Mouse (Mus musculus) ES-E14 (cell line): ENCODE results near the gene Pigr. TPM values are rescaled to one million over a fixed set of nuclear protein-coding genes. Genes with fewer than 3 reads are reported as not detected.

Experiments used
- DNase-seq: peaks from one replicate; pipeline ENCODE4 v3.0.0-alpha.2; 2013; ENCODE audit warnings: low read depth, low spot score
- H3K27ac ChIP-seq: 2 replicates; pipeline ENCODE4 v1.5.1; 2012; ENCODE audit warnings: low read depth, mild to moderate bottlenecking, low read length, moderate library complexity, mixed read lengths; ENCODE audit not compliant: poor library complexity, insufficient read depth, severe bottlenecking
- H3K36me3 ChIP-seq: 2 replicates; pipeline ENCODE4 v1.6.1; 2012; ENCODE audit warnings: mild to moderate bottlenecking, low read length, moderate library complexity, mixed read lengths; ENCODE audit not compliant: control insufficient read depth, poor library complexity, insufficient read depth, severe bottlenecking
- H3K4me1 ChIP-seq, 2 experiments: fragments of 150-350 bp in 1 of 2; sonication (generic) in 1 of 2; 2 replicates each; pipeline ENCODE4 v1.6.1; 2012; ENCODE audit warnings: low read length in 2 of 2, mild to moderate bottlenecking in 1 of 2, mixed read lengths in 1 of 2; ENCODE audit not compliant: control insufficient read depth in 2 of 2, insufficient read depth in 2 of 2, poor library complexity in 1 of 2
- H3K4me3 ChIP-seq, 2 experiments: fragments of 150-350 bp in 1 of 2; sonication (generic) in 1 of 2; 2 replicates each; pipeline ENCODE4 v1.5.1; 2012; ENCODE audit warnings: low read length in 2 of 2, low read depth in 1 of 2, mild to moderate bottlenecking in 1 of 2, mixed read lengths in 1 of 2; ENCODE audit not compliant: insufficient read depth in 1 of 2, poor library complexity in 1 of 2, severe bottlenecking in 1 of 2
- H3K9ac ChIP-seq: 2 replicates; pipeline ENCODE4 v1.6.1; 2012; ENCODE audit warnings: low read depth, mild to moderate bottlenecking, low read length, mixed read lengths; ENCODE audit not compliant: poor library complexity, insufficient read depth, severe bottlenecking
- H3K9me3 ChIP-seq: fragments of 150-350 bp; sonication (generic); 2 replicates; pipeline ENCODE4 v1.6.1; 2012; ENCODE audit warnings: low read depth, mild to moderate bottlenecking, low read length; ENCODE audit not compliant: control insufficient read depth, insufficient read depth
- CHD2 ChIP-seq: IDR thresholded peaks from 2 replicates; pipeline ENCODE4 v1.6.1; 2014; ENCODE audit warnings: mild to moderate bottlenecking, low read depth, low read length, inconsistent platforms
- HCFC1 ChIP-seq: IDR thresholded peaks from 2 replicates; pipeline ENCODE4 v1.6.1; 2012; ENCODE audit warnings: low read length, inconsistent platforms, borderline replicate concordance; ENCODE audit not compliant: insufficient read depth
- MAFK ChIP-seq: IDR thresholded peaks from 2 replicates; pipeline ENCODE4 v1.6.1; 2014; ENCODE audit warnings: mild to moderate bottlenecking, low read depth, low read length, inconsistent platforms; ENCODE audit not compliant: insufficient read depth
- ZC3H11A ChIP-seq: IDR thresholded peaks from 2 replicates; pipeline ENCODE4 v1.6.1; 2012; ENCODE audit warnings: low read depth, mild to moderate bottlenecking, inconsistent platforms, low read length, borderline replicate concordance
- ZNF384 ChIP-seq: IDR thresholded peaks from 2 replicates; pipeline ENCODE4 v1.6.1; 2012; ENCODE audit warnings: low read depth, low read length, inconsistent platforms
- in situ Hi-C, 2 experiments: fragments of 600-800 bp; cut with MboI; formaldehyde crosslinking; loops; one replicate each; pipeline ENCODE4 v1.15.1; 2025; ENCODE audit warnings: low sequenced_read_pairs in 2 of 2, inconsistent platforms in 1 of 2; ENCODE audit not compliant: unreplicated experiment in 2 of 2
- total RNA-seq: library from RNA; depleted of rRNA; stranded (reverse); fragments of 300-350 nt; gene quantifications from 2 replicates; pipeline ENCODE4 v1.2.3, GENCODE M21; 2012; rRNA removed

Gene Pigr
- total RNA-seq, 1 experiment, result 0.04 TPM

DNA sequence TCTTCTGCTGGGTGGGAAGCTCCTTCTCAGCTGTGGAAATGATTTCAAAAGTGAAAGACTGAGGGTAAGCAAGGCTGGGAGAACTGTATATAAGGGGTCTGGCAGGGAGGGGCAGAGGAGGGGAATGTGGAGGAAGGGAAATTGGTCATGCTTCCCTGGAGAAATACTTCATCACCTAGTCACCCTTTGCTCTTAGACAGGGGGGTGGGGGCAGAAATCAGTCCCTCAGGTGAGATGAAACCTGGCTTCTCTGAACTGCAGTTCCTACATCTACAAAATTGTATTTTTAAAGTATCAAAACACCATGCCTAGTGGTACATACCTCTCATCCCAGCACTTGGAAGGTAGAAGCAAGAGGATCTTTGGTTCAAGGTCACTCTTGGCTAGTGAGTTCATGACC is 60.9 kb downstream of the Pigr start, which contains the start of gene Il24:
Gene Il24 (minus strand): TSS at position 101 of the 400 bp plus-strand sequence.
- no peak for TF ChIP-seq MAFK
- no peak for TF ChIP-seq ZNF384
- TF ChIP-seq ZC3H11A, result no peak
- no peak for TF ChIP-seq HCFC1
- TF ChIP-seq CHD2, result no peak
- H3K9ac ChIP-seq, result no peak within 1 kb of the TSS
- H3K9me3 ChIP-seq, result no peaks in the 10 kb centered on the region
- no peaks in the 10 kb centered on the region for H3K36me3 ChIP-seq
- no peaks in the 10 kb centered on the region for H3K4me1 ChIP-seq
- DNase-seq, result no peak
- no peak within 1 kb of the TSS for H3K4me3 ChIP-seq
- no peak within 1 kb of the TSS for H3K27ac ChIP-seq
- in situ Hi-C loops, result loop anchor here (25.0 kb wide), 2 partner anchors 175 to 375 kb away; no protein-coding TSS in a partner anchor

DNA sequence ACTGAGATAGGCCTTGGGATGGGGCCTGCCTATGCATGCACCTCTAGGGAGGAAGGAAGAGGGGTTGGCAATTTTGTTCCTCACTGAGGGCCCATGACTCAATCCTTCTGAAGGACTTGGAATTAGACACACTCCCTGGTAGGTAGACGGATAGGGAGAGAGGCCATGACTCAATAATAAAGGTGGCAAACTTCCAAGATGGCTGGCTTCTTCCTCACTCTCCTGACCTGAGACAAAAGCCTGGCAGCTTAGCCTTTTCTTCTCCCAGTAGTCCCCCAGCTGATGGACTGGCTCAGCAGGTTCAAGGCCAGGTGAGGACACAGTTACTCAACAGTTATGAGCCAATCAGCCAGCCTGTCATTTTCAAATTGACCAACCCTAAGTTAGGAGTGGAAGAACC is 66.0 kb downstream of the Pigr start:
- in situ Hi-C loops, result loop anchor here (25.0 kb wide), 2 partner anchors 170 to 370 kb away; no protein-coding TSS in a partner anchor
- no peaks in the 10 kb centered on the region for H3K9me3 ChIP-seq
- no peak for TF ChIP-seq ZNF384
- no peak overlapping the region for H3K4me3 ChIP-seq
- H3K36me3 ChIP-seq, result no peaks in the 10 kb centered on the region
- DNase-seq, result no peak
- no peak overlapping the region for H3K27ac ChIP-seq
- no peaks in the 10 kb centered on the region for H3K4me1 ChIP-seq
- H3K9ac ChIP-seq, result no peak overlapping the region

DNA sequence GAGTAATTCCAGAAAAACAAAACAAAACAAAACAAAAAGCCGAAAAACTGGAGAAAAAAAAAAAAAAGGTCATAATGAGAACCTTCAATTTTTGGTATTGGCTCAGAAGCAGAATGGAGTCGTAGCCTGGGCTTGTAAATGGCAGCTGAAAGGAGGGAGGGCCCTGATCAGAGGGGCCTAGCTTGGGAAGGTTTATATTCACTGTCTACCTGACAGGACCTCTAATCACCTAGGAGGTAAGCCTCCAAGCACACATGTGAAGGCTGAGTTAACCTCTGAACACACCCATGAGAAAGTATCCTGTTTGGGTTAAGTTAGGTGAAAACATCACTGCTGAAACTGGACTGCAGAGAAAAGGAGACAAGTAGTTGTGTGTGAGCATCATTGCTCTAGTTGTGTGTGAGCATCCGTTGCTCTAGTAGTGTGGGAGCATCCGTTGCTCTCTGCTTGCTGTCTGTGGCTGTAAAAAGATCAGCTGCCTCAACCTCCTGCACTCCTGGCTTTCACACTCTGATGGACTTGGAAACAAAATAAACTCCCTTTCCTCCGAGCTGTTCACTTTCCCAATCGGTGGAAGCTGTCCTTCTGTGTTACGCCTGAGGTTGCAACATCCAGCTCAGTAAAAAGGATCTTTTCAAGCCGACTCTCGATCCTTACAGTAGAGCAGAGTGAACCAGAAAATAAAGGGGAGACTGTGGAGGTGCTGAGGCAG is 67.0 kb downstream of the Pigr start:
- Histone ChIP-seq H3K9ac (no peak overlapping the region), H3K27ac (no peak overlapping the region), H3K4me1 (no peaks in the 10 kb centered on the region), H3K36me3 (no peaks in the 10 kb centered on the region), H3K4me3 (no peak overlapping the region), H3K9me3 (no peaks in the 10 kb centered on the region)
- TF ChIP-seq CHD2, result no peak
- no peak for TF ChIP-seq ZNF384
- TF ChIP-seq HCFC1, result no peak
- TF ChIP-seq ZC3H11A, result no peak
- TF ChIP-seq MAFK, result no peak
- in situ Hi-C loops, result loop anchor here (25.0 kb wide), 2 partner anchors 169 to 369 kb away; no protein-coding TSS in a partner anchor
- DNase-seq, result no peak

- in situ Hi-C loops, result loop anchor here (25.0 kb wide), 2 partner anchors 168 to 368 kb away; no protein-coding TSS in a partner anchor
- TF ChIP-seq HCFC1, result no peak
- no peak for TF ChIP-seq CHD2
- no peak for TF ChIP-seq MAFK
These were observed 68.0 kb downstream of the Pigr start for GRCm38 (mm10) chr1:130894468-130894867.

More at GRCm38 (mm10) chr1:130894468-130894867, 68.0 kb downstream of the Pigr start:
- Histone ChIP-seq H3K36me3 (no peaks in the 10 kb centered on the region), H3K27ac (no peak overlapping the region), H3K4me3 (no peak overlapping the region), H3K9ac (no peak overlapping the region), H3K4me1 (no peaks in the 10 kb centered on the region), H3K9me3 (no peaks in the 10 kb centered on the region)
- DNase-seq, result no peak

Other genes with a start within 250 kb of the Pigr start
- gene Zp3r, start 197.1 kb upstream of the Pigr start, total RNA-seq, result not detected in 2 replicates
- gene C4bp, start 165.1 kb upstream of the Pigr start, total RNA-seq, result not detected in 2 replicates
- gene Gm29427, start 110.9 kb upstream of the Pigr start, total RNA-seq, result 0.18 TPM in 1 of 2 replicates, not detected in the other
- gene Yod1, start 109.4 kb upstream of the Pigr start, total RNA-seq, result 3.6 and 4.5 TPM in 2 replicates
- 10.0 and 12.1 TPM in 2 replicates for gene Pfkfb2, start 97.4 kb upstream of the Pigr start, total RNA-seq
- 0.53 and 1.1 TPM in 2 replicates for gene AA986860, start 94.7 kb upstream of the Pigr start, total RNA-seq
- 0.09 and 0.11 TPM in 2 replicates for gene Fcamr, start 25.8 kb upstream of the Pigr start, total RNA-seq
- not detected in 2 replicates for gene Fcmr, start 39.0 kb downstream of the Pigr start, total RNA-seq
- 0.48 and 1.9 TPM in 2 replicates for gene Il24, start 60.8 kb downstream of the Pigr start, total RNA-seq
- not detected in 2 replicates for gene Il20, start 84.8 kb downstream of the Pigr start, total RNA-seq
- 0.36 TPM in 1 of 2 replicates, not detected in the other for gene Il19, start 113.4 kb downstream of the Pigr start, total RNA-seq
- gene Il10, start 193.2 kb downstream of the Pigr start, total RNA-seq, result 0.48 and 1.8 TPM in 2 replicates